Mouse (Mus musculus) embryo, embryonic 11.5 days (tissue): ENCODE measurements around the gene Tgif1.
"Not testable (repeated sequence)": the region's sequence is repeated elsewhere in the genome, so short reads cannot be mapped to it uniquely, and the experiment has no call there.

Experiments
- DNase-seq: peaks from one replicate; pipeline ENCODE4 v3.0.0-alpha.2; 2012; ENCODE audit warnings: low read depth, low spot score

Tgif1 gene

DNA sequence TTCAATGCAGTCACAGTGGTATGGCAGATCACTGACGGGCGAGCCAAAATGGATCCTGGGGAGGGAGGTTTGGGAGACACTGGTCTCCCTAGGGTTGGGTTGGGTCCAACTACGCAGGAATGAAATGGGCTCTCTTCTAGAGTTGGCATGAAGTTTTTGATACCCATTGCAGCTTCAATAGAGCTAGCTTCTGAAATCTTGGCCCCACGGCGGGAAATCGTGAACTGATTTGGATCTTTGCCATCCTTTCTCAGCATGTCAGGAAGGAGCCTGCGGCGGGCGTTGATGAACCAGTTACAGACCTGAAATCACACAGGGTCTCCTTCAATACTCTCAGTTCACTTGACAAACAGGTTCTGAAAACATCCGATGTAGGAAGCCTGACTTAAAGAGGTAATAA lies 8.4 kb downstream of the Tgif1 start:
- no peak for DNase-seq

DNA sequence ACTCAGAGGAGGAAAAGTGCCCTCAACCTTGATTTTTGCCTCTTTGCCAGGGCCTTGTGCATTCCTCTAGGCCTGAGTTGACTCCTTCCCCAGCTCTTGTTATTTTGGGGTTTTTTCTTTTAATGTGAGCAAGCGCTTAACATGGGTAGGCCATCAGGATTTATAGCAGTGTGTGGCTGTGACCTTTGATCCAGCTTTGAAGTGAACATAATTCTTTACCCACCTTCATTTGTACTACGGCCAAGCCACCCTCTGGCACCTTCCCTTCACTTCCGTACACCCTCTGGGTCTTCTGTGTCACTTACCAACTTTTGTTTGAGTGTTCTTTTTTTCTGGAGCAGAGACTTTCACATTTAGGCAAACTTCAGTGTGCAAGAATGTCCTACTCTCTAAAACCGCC lies 10.1 kb downstream of the Tgif1 start:
- no peak for DNase-seq

DNA sequence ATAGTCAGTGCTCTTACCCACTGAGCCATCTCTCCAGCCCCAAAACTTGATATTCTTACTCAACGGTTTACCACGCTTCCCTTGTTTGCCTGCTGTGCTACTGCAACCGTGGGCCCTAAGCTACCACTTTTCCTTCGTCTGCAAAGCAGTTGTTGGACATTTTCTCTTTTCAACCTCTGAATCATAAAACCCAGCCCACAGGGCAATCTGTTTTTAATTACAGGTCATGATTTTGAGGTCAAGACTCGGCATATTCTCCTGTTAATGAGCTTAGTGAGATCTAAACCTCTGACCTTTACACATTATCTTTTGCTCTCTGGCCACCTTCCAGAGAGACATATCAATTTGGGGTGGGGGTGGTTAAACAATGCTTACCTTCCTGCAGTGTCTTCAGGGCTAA lies 14.8 kb downstream of the Tgif1 start:
- no peak for DNase-seq

DNA sequence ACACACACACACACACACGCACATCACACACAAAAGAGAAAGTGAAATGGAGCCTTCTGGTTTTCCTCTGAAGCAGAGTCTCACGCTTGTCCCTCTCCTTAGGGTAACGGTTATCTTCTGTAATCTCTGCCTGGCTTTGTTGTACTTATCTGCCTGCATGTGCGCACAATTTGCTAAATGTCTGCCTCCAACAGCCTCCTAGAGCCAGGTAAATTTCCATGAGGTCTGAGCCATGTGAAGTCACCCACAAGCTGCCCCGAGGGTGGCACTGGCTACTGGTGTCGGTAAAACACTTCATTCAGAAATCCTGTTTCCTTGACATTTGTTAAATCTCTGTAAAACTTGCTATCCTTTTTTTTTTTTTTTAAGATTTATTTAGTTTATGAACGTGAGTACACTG lies 15.3 kb downstream of the Tgif1 start:
- no peak for DNase-seq

DNA sequence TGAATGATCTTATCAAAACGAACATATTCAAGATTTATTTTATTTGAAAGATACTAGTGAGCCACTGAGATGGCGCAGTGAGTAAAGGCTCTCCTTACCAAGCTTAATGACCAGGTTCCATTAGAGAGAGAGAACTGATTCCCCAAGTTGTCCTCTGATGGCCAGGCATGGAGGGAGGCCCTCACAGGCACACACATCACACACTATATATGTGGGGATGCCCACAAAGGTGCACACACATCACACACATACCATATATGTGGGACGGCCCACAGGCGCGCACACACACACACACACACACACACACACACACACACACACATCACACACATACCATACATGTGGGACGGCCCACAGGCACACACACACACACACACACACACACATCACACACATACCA lies 15.9 kb downstream of the Tgif1 start:
- not testable (repeated sequence) for DNase-seq

DNA sequence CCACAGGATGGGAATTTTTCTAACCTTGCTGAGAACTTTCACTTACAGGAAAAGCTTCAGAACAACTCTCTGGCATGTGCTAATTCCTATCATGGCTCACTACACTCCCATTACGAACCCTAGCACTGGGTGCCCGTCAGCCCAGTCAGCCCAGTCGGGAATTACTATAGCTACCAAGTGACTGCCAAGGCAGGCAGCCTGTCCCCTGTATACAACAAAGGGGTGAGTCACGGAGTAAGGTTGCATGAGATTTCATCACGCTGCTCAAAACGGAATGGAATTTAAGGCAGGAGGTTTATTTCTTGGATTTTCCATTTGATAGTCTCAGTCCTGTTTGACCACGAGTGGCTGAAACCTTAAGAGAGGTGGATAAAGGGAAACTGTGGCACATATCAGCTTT lies 16.5 kb downstream of the Tgif1 start:
- no peak for DNase-seq

DNA sequence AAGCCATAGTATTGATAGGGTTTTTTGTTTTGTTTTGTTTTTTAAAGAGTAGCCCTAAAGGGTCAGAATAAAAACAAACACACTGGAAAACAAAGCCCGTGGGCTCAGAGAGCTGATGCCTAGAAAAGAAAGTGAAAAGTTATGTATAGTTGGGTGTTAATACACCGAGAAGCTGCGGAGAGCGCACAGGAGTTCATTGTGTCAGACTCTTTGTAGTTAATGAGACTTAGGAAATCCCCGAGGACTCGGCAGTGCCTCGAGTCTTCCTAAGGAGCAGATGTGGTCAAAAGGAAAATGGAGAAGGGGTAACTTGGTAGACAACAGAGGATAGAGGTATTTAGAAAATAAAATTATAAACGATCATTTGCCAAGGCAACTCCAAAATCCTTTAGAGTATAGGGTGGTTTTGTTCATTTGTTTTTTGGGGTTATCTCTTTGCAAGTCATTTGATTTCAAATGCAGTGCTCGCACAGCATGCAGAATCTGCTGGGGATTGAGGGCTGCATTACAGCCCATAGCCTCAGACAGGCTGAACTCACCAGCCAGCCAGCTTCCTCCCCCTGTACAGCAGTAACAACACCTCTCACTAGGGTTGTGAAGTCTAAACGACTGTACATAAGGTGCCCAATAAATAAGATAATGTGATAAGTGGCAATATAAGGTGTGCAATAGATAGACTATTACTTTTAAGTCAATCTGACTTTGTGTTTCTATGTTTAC lies 18.1 kb downstream of the Tgif1 start:
- no peak for DNase-seq

DNA sequence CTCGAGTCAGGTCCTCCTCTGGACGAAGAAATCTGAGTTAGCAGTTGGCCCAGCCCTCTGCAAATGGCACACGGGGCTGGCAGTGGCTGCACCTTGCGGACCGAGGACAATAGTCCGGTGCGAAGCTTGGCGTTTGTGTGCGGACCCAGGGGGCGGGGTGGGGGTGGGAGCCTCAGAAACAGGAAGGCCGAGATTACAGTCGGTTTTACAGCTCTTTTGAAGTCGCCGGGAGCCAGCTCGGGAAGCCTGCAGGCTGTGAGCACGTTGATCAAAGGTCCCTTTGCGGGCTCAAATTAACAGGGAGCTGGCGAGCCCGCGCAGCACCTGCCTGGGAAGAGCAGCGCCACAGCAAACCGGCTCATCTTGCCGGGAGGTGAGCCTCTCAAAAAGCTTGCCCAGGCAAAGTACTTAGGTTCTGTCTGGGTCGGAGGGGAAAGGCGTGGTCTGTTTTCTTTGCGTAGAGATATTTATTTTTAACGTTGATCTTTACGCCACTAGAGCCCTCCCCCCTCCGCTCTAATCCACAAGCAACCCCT lies 18.8 kb downstream of the Tgif1 start:
- DNase-seq = no peak

DNA sequence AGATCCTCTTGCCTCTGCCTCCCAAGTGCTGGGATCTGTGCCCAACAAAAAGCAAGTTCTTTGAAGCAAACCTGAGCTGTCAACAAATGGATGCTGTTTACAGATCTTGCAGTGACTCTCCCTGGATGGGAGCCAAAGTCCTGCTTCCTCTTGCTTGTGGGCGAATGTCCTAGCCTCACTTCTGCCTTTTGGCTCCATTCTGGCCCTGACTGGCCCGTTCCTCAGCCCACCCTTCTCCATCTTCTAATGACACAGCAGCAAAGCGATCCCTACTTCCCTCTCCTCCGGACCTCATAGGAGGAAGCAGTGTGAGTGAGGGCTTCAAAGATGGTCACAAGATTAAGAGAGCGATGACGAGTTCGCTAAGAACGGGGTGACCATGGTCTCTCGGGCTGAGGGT lies 20.8 kb downstream of the Tgif1 start:
- no peak for DNase-seq

DNA sequence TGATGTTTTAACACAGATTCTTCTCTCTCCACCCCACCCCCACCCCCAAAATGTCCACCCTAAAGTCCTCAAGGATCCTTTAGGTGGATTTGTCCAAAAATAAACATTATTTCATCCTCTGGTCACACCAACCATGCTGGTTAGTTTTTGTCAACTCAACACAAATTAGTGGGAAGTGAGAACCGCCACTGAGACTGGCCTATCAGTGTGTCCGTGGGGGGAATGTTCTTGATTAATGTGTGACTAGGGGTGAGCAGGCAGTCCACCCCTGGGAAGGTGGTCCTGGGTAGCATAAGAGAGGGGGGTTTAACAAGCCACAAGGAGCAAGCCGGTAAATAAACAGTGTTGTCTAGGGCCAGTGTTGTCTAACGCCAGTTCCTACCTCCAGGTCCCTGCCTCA lies 21.8 kb downstream of the Tgif1 start:
- no peak for DNase-seq

DNA sequence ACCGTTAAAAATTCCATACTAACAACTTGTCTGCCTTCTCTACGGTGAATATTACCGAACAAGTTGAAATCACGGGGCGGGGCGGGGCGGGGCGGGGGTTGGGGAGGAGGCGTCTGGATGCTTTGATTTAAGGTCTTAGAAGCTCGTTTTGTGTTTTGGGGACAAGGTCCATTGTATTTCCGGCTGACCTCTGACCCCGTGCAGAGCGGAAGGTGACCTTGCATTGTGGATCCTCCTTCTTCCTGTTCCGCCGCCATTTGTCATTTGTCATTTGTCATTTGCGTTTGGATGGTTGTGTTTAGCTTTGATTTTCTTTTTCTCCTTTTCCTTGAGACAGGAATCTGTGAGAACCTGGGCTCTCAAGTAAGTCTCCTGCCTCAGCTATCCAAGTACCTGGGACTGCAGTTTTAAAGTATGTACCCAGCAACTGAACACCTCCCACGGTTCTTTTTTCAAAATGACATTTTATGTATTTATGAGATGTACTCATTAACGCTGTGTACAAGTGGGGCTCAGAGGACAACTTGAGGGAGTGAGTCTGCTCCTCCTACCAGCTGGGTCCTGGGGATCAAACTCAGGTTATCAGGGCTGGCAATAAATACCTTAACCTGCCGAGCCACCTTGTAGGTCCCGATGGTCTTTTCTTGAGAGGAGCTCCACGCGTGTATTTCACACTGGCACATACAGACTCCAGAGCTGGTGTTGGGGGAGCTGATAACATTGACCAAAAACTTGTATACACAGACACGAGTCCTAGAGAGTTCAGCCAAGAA lies 23.2 kb downstream of the Tgif1 start:
- DNase-seq = no peak

DNA sequence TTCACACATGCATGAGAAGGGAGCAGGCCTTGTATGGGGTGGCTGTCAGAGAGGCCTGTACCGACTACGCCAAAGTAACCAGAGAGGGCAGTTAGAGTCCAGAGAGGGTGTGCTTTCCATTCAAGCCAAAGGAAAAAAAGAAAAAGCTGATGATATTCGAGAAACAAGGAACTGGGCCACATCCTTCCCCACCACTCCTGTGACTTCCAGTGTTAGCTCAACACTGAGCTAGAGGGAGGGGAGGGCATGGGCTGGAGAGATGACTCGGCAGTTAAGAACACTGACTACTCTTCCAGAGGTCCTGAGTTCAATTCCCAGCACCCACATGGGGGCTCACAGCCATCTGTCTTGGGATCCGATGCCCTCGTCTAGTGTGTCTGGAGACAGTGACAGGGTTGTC lies 24.1 kb downstream of the Tgif1 start:
- no peak for DNase-seq

DNA sequence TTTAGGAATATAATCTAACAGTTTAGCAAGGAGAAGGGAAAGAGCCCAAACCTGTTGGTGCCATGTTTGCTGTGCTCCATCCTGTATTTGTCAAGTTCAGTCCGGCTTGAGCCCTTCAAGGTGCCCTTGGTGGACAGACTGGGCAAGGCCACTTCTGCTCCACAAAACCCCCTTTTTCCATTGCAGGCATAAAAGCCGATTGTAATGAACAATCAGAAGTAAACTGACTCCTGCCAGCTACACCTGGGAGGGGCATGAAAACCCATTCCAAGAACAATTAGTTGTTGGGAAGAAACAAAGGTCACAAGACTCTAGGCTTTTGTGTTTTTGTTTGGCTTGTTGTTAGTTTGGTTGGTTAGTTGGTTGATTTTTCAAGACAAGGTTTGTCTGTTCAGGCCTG lies 24.8 kb downstream of the Tgif1 start:
- no peak for DNase-seq

DNA sequence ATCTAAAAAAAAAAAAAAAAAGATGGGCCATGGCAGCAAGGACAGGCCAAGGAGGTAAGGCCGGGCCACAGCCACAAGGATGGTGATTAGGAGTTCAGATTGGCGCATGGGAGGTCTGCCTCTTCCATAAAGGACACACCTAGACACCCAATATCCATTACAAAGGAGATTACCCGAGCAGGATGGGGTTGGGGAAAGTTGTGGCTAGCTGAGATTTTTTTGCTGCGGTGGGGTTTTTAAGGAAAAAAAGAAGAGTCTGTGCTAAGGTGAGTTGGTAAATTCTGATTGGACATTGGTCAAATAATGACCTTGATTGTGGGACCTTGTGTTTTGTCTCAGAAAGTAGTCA lies 25.2 kb downstream of the Tgif1 start:
- no peak for DNase-seq

DNA sequence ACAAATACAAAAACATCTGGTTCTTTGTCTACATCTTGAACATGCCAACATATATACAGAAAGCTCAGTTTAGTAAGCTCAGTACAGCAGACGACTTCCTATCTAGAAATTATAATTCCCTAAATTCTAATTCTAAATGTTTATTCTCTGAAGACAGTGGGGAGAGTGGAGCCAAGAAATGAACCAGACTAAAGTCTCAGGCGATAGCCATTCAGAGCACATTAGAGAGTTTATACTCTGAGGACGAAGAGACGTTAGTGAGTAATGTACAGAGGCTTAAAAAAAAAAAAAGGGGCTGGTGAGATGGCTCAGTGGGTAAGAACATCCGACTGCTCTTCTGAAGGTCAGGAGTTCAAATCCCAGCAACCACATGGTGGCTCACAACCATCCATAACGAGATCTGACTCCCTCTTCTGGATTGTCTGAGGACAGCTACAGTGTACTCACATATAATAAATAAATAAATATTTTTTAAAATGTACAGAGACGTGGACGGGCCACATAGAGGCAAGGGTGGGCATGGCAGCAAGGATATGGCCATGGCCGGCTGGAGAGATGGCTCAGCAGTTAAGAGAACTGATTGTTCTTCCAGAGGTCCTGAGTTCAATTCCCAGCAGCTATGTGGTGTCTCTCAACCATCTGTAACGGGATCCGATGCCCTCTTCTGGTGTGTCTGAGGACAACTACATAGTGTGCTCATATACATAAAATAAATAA lies 25.7 kb downstream of the Tgif1 start:
- DNase-seq = not testable (repeated sequence)

DNA sequence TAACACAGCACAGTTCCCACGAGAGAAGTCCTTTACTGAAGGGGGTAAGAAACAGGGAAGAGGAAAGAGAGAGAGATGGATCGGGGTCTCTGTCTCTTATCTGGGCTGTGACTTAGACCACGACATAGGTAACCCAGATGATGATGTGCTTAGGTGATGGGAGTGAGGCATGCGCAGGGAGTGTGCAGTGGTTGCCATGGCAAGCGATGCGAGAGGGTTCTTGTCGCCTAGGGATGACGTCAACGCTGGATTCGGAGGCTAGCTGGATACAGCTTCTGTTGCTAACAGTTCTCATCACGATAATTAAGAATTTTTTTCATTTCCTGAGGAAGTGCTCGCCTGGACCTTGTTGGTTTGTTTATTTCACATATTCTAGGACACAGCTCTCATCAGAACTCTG lies 27.1 kb downstream of the Tgif1 start:
- no peak for DNase-seq

DNA sequence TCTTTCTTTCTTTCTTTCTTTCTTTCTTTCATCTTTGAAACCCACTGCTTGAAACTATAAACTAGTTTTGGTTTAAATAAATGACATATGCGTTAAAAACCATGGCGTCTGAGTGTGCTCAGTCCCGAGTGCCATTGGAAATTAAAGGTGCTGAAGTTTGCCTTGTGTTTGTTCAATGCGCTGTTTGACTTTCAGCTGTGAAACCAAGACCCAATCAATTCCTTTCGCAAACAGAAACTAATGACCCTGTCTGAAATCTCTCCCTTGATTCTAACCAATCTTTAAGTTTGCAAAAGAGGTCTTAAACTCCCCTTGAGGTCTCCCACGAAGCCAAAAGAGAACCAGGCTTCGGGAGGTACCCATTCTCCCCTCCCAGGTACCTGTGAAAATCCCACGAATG lies 30.3 kb downstream of the Tgif1 start:
- DNase-seq = no peak

DNA sequence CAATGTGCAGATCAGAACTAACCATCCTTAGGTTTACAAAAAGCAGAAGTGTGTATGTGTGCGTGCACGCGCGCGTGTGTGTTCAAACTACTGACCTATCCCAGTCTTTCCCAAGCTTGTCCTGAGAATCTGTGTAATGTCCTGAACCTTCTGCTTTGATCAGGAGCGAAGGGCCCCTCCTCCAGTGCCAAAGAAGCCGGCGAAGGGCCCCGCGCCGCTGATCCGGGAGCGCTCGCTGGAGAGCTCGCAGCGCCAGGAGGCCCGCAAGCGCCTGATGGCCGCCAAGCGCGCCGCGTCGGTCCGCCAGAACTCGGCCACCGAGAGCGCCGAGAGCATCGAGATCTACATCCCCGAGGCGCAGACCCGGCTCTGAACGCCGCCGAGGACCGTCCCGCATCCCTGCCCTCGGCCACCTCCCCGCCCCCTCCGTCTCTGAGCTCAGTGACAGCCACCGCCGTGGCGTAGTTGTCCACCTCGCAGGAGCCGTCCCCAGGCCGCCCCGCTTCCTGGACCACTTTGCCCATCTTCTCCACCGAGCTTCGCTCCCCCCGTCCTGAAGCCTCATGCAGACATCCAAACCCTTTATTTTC lies 35.4 kb downstream of the Tgif1 start:
- DNase-seq = no peak

DNA sequence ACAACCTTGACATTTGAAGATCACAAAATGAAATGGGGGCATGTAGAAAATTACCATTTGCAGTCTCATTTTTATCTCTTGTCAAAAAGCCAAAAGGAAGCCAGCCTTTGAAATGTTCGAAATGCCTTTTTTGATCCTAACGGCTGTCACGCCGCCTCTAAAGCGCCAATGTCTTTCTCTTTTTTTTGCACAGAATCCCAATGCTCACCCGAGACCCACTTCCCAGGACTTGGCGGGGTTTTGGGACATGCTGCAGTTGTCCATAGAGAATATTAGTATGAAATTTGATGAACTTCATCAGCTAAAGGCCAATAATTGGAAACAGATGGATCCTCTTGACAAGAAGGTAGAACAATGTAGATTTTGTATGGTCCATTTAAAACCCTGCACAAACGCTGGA lies 38.3 kb downstream of the Tgif1 start:
- no peak for DNase-seq

DNA sequence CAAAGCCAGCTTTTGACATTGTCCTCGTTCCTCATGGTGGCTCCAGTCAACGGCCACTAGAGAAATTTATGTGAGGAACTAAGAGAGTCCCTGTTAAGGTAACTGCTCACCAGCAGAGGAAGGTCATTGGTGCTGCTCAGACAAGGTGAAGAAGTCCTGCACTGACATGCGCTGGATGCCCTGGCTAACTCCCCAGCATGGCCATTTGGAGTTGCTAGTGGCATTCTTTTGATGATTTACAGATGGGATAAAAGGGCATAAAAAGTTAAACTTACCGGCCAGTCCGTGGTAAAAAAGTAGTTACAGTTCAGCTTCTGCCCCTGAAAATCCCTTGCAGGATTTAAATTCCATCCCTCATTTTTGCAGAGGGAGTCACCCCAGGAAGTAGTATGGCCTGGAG lies 42.6 kb downstream of the Tgif1 start:
- no peak for DNase-seq

DNA sequence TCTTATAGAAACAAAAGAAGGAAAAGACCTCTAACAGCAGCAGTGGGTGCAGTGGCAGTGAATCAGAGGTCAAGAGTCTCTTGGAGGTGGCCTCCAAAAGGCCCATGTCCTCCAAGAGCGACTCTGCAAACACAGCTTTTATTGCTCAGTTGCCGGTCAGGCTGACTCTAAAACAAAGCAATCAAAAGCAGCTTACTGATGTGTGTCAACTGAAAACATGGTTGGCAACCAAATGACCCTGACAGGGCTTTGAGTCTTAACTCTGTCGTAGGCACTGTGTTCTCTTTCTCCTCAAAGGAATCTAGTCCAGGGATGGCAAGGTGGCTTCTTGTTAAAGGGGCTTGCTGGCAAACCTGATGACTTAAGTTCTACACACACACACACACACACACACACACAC lies 43.6 kb downstream of the Tgif1 start:
- DNase-seq = no peak

DNA sequence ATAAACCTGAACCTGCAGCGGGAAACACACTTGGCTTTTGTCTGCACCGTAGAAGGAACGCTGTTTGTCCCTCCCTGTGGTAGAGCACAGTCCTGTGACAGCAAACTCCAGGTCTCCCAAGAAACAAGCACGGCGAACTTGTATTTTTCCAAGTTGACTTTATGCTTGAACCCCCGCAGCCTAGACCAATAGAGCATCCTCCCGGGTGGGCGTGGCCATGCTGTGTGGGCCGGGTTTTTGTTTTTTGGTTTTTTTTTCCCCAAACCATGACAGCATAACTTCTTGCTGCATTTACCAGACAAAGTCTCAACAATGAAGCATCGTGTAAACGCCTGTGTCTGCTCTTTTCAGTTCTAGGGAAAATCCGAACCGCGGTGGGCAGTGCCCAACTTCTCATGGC lies 44.5 kb downstream of the Tgif1 start:
- no peak for DNase-seq
